Mouse (Mus musculus) MEL (cell line): Measurements from ENCODE around the gene 2700049A03Rik. TPM values are rescaled to one million over a fixed set of nuclear protein-coding genes. Genes with fewer than 3 reads are reported as not detected.

Source experiments
- DNase-seq: peaks from one replicate; pipeline ENCODE4 v3.0.0; 2011; ENCODE audit warnings: low read depth, low spot score
- H3K27ac ChIP-seq: 2 replicates; pipeline ENCODE4 v1.5.1; 2012; ENCODE audit warnings: low read depth, mild to moderate bottlenecking, control low read depth, low read length, moderate library complexity; ENCODE audit not compliant: control insufficient read depth
- H3K27me3 ChIP-seq, 2 experiments: fragments of 150-350 bp in 1 of 2; sonication (generic) in 1 of 2; 2 replicates each; pipeline ENCODE4 v1.6.1; 2012; ENCODE audit warnings: low read length in 2 of 2, mild to moderate bottlenecking in 2 of 2, improper control_type of control experiment in 1 of 2, moderate library complexity in 1 of 2; ENCODE audit not compliant: insufficient read depth in 2 of 2, control insufficient read depth in 1 of 2
- H3K36me3 ChIP-seq, 2 experiments: 2 replicates each; pipeline ENCODE4 v1.6.1; 2012 to 2014; ENCODE audit warnings: low read length in 2 of 2, improper control_type of control experiment in 1 of 2, inconsistent platforms in 1 of 2, mild to moderate bottlenecking in 1 of 2; ENCODE audit not compliant: insufficient read depth in 2 of 2, control insufficient read depth in 1 of 2
- H3K4me1 ChIP-seq, 2 experiments: fragments of 150-350 bp in 1 of 2; sonication (generic) in 1 of 2; 2 replicates each; pipeline ENCODE4 v1.6.1; 2012; ENCODE audit warnings: low read length in 2 of 2, improper control_type of control experiment in 1 of 2, mild to moderate bottlenecking in 1 of 2; ENCODE audit not compliant: insufficient read depth in 2 of 2, control insufficient read depth in 1 of 2
- H3K4me3 ChIP-seq, 2 experiments: fragments of 150-350 bp in 1 of 2; sonication (generic) in 1 of 2; 2 replicates each; pipeline ENCODE4 v1.5.1; 2012; ENCODE audit warnings: low read depth in 2 of 2, low read length in 2 of 2, mild to moderate bottlenecking in 2 of 2, moderate library complexity in 2 of 2, control low read depth in 1 of 2, improper control_type of control experiment in 1 of 2; ENCODE audit not compliant: control insufficient read depth in 1 of 2, insufficient read depth in 1 of 2
- H3K79me2 ChIP-seq: 2 replicates; pipeline ENCODE4 v1.6.1; 2012; ENCODE audit warnings: mild to moderate bottlenecking, low read length, moderate library complexity; ENCODE audit not compliant: control insufficient read depth, poor library complexity, insufficient read depth
- H3K9ac ChIP-seq: 2 replicates; pipeline ENCODE4 v1.6.1; 2012; ENCODE audit warnings: low read depth, mild to moderate bottlenecking, control low read depth, low read length, moderate library complexity; ENCODE audit not compliant: control insufficient read depth, poor library complexity, severe bottlenecking
- H3K9me3 ChIP-seq: fragments of 150-350 bp; sonication (generic); replicated peaks from 2 replicates; pipeline ENCODE4 v1.6.1; 2012; ENCODE audit warnings: mild to moderate bottlenecking, low read length, improper control_type of control experiment, moderate library complexity; ENCODE audit not compliant: insufficient read depth
- BHLHE40 ChIP-seq: IDR thresholded peaks from 2 replicates; pipeline ENCODE4 v1.6.1; 2012; ENCODE audit warnings: low read depth, mild to moderate bottlenecking, inconsistent platforms, low read length, improper control_type of control experiment, borderline replicate concordance
- CHD1 ChIP-seq: IDR thresholded peaks from 2 replicates; pipeline ENCODE4 v1.6.1; 2012; ENCODE audit warnings: low read depth, mild to moderate bottlenecking, inconsistent platforms, low read length, improper control_type of control experiment
- CHD2 ChIP-seq: IDR thresholded peaks from 2 replicates; pipeline ENCODE4 v1.6.1; 2011; ENCODE audit warnings: low read length, improper control_type of control experiment
- CTCF ChIP-seq, 3 experiments: IDR thresholded peaks in 2 of 3; conservative IDR thresholded peaks in 1 of 3; 2 replicates each; pipeline ENCODE4 v1.5.1; 2011 to 2012; ENCODE audit warnings: low read length in 3 of 3, low read depth in 2 of 3, mild to moderate bottlenecking in 2 of 3, improper control_type of control experiment in 1 of 3, inconsistent platforms in 1 of 3, mixed read lengths in 1 of 3, moderate library complexity in 1 of 3; ENCODE audit not compliant: control insufficient read depth in 1 of 3, insufficient read depth in 1 of 3, poor library complexity in 1 of 3, severe bottlenecking in 1 of 3
- E2F4 ChIP-seq: IDR thresholded peaks from 2 replicates; pipeline ENCODE4 v1.6.1; 2011; ENCODE audit warnings: low read depth, low read length, improper control_type of control experiment, borderline replicate concordance
- ELF1 ChIP-seq: IDR thresholded peaks from 2 replicates; pipeline ENCODE4 v1.6.1; 2014; ENCODE audit warnings: low read depth, mild to moderate bottlenecking, inconsistent platforms, low read length, improper control_type of control experiment, moderate library complexity
- ETS1 ChIP-seq: IDR thresholded peaks from 2 replicates; pipeline ENCODE4 v1.6.1; 2012; ENCODE audit warnings: low read depth, mild to moderate bottlenecking, inconsistent platforms, low read length, improper control_type of control experiment, moderate library complexity
- GABPA ChIP-seq: IDR thresholded peaks from 2 replicates; pipeline ENCODE4 v1.6.1; 2012; ENCODE audit warnings: low read depth, mild to moderate bottlenecking, inconsistent platforms, low read length, improper control_type of control experiment, moderate library complexity
- MAFK ChIP-seq: IDR thresholded peaks from 2 replicates; pipeline ENCODE4 v1.6.1; 2011; ENCODE audit warnings: low read depth, mild to moderate bottlenecking, low read length, improper control_type of control experiment, borderline replicate concordance
- MAZ ChIP-seq: IDR thresholded peaks from 2 replicates; pipeline ENCODE4 v1.6.1; 2012; ENCODE audit warnings: low read depth, mild to moderate bottlenecking, inconsistent platforms, low read length, improper control_type of control experiment
- MEF2A ChIP-seq: IDR thresholded peaks from 2 replicates; pipeline ENCODE4 v1.6.1; 2014; ENCODE audit warnings: low read depth, mild to moderate bottlenecking, inconsistent platforms, low read length, improper control_type of control experiment; ENCODE audit not compliant: poor library complexity, insufficient replicate concordance, severe bottlenecking; ENCODE audit errors: extremely low read depth
- MYB ChIP-seq: IDR thresholded peaks from 2 replicates; pipeline ENCODE4 v1.6.1; 2011; ENCODE audit warnings: mild to moderate bottlenecking, low read depth, low read length, improper control_type of control experiment
- MYC ChIP-seq: IDR thresholded peaks from 2 replicates; pipeline ENCODE4 v1.6.1; 2011; ENCODE audit warnings: low read depth, mild to moderate bottlenecking, low read length, improper control_type of control experiment, moderate library complexity
- NELFE ChIP-seq: IDR thresholded peaks from 2 replicates; pipeline ENCODE4 v1.6.1; 2011; ENCODE audit warnings: low read depth, low read length, improper control_type of control experiment
- POLR2AphosphoS2 ChIP-seq: IDR thresholded peaks from 2 replicates; pipeline ENCODE4 v1.6.1; 2011; ENCODE audit warnings: low read length, improper control_type of control experiment
- RAD21 ChIP-seq: IDR thresholded peaks from 2 replicates; pipeline ENCODE4 v1.6.1; 2011; ENCODE audit warnings: mild to moderate bottlenecking, low read depth, low read length, improper control_type of control experiment
- RCOR1 ChIP-seq: IDR thresholded peaks from 2 replicates; pipeline ENCODE4 v1.6.1; 2012; ENCODE audit warnings: low read depth, mild to moderate bottlenecking, inconsistent platforms, low read length, improper control_type of control experiment
- SIN3A ChIP-seq: IDR thresholded peaks from 2 replicates; pipeline ENCODE4 v1.6.1; 2012; ENCODE audit warnings: low read length, improper control_type of control experiment, inconsistent platforms
- TAL1 ChIP-seq: IDR thresholded peaks from 2 replicates; pipeline ENCODE4 v1.6.1; 2012; ENCODE audit warnings: mild to moderate bottlenecking, inconsistent platforms, low read length, moderate library complexity, mixed read lengths
- TBP ChIP-seq: IDR thresholded peaks from 2 replicates; pipeline ENCODE4 v1.8.0; 2011; ENCODE audit warnings: low read depth, low read length, improper control_type of control experiment
- TCF12 ChIP-seq: IDR thresholded peaks from 2 replicates; pipeline ENCODE4 v1.6.1; 2014; ENCODE audit warnings: low read depth, mild to moderate bottlenecking, inconsistent platforms, low read length, improper control_type of control experiment, moderate library complexity
- UBTF ChIP-seq: IDR thresholded peaks from 2 replicates; pipeline ENCODE4 v1.6.1; 2012; ENCODE audit warnings: low read depth, mild to moderate bottlenecking, inconsistent platforms, low read length, improper control_type of control experiment, moderate library complexity, borderline replicate concordance; ENCODE audit not compliant: insufficient read depth
- USF1 ChIP-seq: IDR thresholded peaks from 2 replicates; pipeline ENCODE4 v1.6.1; 2014; ENCODE audit warnings: low read depth, mild to moderate bottlenecking, inconsistent platforms, low read length, improper control_type of control experiment, moderate library complexity
- ZC3H11A ChIP-seq: IDR thresholded peaks from 2 replicates; pipeline ENCODE4 v1.6.1; 2012; ENCODE audit warnings: low read depth, mild to moderate bottlenecking, inconsistent platforms, low read length, improper control_type of control experiment
- ZKSCAN1 ChIP-seq: IDR thresholded peaks from 2 replicates; pipeline ENCODE4 v1.6.1; 2012; ENCODE audit warnings: low read depth, mild to moderate bottlenecking, inconsistent platforms, low read length, improper control_type of control experiment, moderate library complexity
- ZNF384 ChIP-seq: IDR thresholded peaks from 2 replicates; pipeline ENCODE4 v1.6.1; 2012; ENCODE audit warnings: low read depth, mild to moderate bottlenecking, inconsistent platforms, low read length, improper control_type of control experiment
- polyA plus RNA-seq, 2 experiments: library from polyadenylated mRNA; stranded (reverse) in 1 of 2; unstranded in 1 of 2; fragments of >175 nt in 1 of 2; fragments of >200 nt in 1 of 2; gene quantifications; 2 replicates each; pipeline versions ENCODE4 v1.2.1 to v1.2.4; 2012; ENCODE audit warnings: low replicate concordance in 2 of 2, low read depth in 1 of 2; ENCODE audit not compliant: insufficient read length in 2 of 2, insufficient read depth in 1 of 2, missing spikeins in 1 of 2
- total RNA-seq: library from RNA; depleted of rRNA; stranded (reverse); fragments of 300-350 nt; gene quantifications from 2 replicates; pipeline ENCODE4 v1.2.3, GENCODE M21; 2012

Gene 2700049A03Rik
- total and polyA plus RNA-seq, 3 experiments, result 5.8 to 7.2 TPM; not detected in 1

DNA sequence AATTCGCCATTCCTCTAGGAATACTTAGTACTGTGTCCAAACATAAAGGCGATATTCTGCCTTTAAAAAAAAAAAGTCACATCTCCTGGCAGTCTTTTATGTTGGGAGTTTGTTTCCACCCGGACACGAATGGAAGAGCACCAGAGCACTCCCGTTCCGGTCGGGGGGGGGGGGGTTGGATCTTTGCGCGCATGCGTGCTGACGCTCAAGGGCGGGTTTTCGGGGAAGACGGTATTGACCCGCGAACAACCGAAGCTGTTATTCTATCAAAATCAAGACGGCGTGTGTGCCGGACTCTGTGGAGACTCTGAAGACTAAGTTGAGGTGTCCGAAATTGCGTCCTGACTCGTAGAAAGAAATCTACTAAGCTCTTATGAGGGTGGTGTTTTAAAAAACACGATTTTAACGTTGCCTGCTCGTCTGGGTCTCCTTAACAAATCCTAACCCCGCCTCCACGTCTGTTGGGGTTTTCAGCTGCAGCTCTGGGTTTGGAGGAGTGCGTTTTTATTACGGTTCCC is 385 bp downstream of the 2700049A03Rik start (continued):
- TF ChIP-seq ETS1 (peak; percentile 30; the same call in 1 of the 2 replicates), RAD21 (no peak)

DNA sequence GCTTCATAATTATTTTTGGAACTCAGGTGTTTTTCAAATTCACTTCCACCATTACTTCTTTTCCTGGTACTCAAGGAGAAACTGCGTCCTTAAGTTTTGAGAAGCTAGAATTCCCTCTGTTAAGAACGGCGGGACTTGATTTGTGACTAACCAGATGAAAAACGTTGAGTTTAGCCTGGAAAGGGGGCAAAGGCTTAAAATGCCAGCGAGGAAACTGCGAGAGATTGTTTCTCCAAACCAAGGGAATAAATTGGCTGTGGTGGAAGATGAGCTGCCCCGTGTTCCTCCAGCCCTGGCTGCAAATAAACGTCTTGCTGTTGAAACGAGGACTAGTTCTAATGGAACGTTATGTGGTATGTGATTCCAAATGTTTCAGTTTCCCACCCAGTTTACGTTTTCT is 1.0 kb downstream of the 2700049A03Rik start:
- H3K27me3 ChIP-seq, result no peaks in the 10 kb centered on the region
- H3K36me3 ChIP-seq, result peaks cover 3 to 21% of the 10 kb centered on the region in 2 experiments; a peak in 3 of 4 replicates
- peak overlapping the region; percentile 36; the same call in 1 of the 2 replicates for H3K27ac ChIP-seq
- DNase-seq, result peak; percentile 53
- peak overlapping the region; percentile 96 for H3K9ac ChIP-seq
- H3K4me3 ChIP-seq, result peak overlapping the region; percentile 70 to 81
- H3K79me2 ChIP-seq, result peaks cover 27% of the 10 kb centered on the region
- peaks cover 0 to 7% of the 10 kb centered on the region in 2 experiments; a peak in 2 of 4 replicates for H3K4me1 ChIP-seq
- no peak for TF ChIP-seq RCOR1
- no peak for TF ChIP-seq ELF1
- TF ChIP-seq BHLHE40, result no peak
- TF ChIP-seq TAL1, result no peak
- no peak for TF ChIP-seq ZC3H11A
- TF ChIP-seq ZNF384, result no peak
- TF ChIP-seq MYB, result no peak
- TF ChIP-seq CHD1, result no peak
- no peak for TF ChIP-seq POLR2AphosphoS2
- no peaks in the 10 kb centered on the region for H3K9me3 ChIP-seq

DNA sequence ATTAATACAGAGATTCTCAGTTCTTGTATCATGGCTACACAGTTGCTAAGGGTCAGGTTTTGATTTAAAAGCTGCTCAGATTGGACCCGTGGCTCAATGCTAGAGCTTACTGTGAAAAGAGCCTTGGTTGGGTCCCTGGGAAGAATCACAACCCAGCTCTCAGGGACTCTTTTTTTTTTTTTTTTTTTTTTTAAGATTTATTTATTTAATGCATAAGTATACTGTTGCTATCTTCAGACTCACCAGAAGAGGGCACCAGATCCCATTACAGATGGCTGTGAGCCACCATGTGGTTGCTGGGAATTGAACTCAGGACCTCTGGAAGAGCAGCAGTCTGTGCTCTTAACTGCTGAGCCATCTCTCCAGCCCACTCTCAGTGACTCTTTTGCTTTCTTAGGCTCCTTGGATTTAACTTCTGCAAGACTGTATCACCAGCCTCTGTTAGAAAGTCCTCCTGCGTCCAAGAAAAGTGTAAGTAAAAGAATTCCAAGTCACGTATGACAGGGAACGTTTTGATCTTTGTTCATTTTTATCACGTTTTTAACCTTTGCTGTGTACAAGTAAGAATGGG is 2.7 kb downstream of the 2700049A03Rik start:
- H3K9me3 ChIP-seq, result no peaks in the 10 kb centered on the region
- H3K79me2 ChIP-seq, result peaks cover 22% of the 10 kb centered on the region
- no peaks in the 10 kb centered on the region for H3K27me3 ChIP-seq
- H3K4me1 ChIP-seq, result peaks cover 0 to 7% of the 10 kb centered on the region in 2 experiments; a peak in 2 of 4 replicates
- H3K36me3 ChIP-seq, result peaks cover 0 to 15% of the 10 kb centered on the region in 2 experiments; a peak in 2 of 4 replicates
- no peak overlapping the region for H3K4me3 ChIP-seq
- H3K9ac ChIP-seq, result no peak overlapping the region
- H3K27ac ChIP-seq, result no peak overlapping the region
- TF ChIP-seq MEF2A, result no peak
- no peak for TF ChIP-seq MAFK
- peak; percentile 59; the same call in 1 of the 2 replicates for TF ChIP-seq TBP
- peak in 2 of 3 experiments; percentile 26 to 32; a peak in 4 of 6 replicates for TF ChIP-seq CTCF (IDR thresholded peaks at IDR 0.05 in 2 of 3, conservative IDR thresholded peaks at IDR 0.05 in 1 of 3; ENCODE audit: control insufficient read depth in 1 of 3, insufficient read depth in 1 of 3, low read depth in 2 of 3, low read length in 3 of 3, poor library complexity in 1 of 3, severe bottlenecking in 1 of 3)
- no peak for TF ChIP-seq BHLHE40
- TF ChIP-seq UBTF, result no peak
- TF ChIP-seq MAZ, result no peak
- no peak; the same call in 1 of the 2 replicates for TF ChIP-seq RAD21
- peak; percentile 60 for TF ChIP-seq RCOR1
- TF ChIP-seq USF1, result no peak
- no peak for TF ChIP-seq GABPA
- TF ChIP-seq SIN3A, result peak; percentile 36; the same call in 1 of the 2 replicates
- peak; percentile 93 for TF ChIP-seq ZNF384
- TF ChIP-seq MYC, result peak; percentile 73
- no peak for TF ChIP-seq NELFE
- TF ChIP-seq E2F4, result no peak
- no peak for TF ChIP-seq ZKSCAN1
- TF ChIP-seq TCF12, result no peak
- TF ChIP-seq CHD2, result no peak
- DNase-seq, result peak; percentile 50
